In the genomic region with DNA sequence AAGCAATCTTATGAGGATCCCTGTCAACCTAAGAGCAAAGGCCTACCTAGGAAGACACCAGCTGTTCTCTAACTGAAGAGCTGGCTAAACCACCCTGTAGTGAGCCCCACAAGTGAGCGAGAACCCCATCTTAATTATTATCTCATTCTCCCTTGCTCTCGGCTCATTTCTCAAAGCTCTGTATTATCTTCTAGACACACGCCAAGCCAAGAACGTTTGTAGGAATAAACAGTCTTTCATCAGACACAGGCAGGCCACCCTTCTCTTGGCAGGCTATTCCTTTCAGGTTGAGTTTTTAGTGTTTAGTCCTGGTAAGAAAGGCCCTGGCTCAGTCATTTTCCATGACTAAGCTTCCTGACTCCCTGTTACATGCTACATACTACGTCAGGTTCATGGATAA, we compare ENCODE assay signal across 29 mouse cellular contexts.
DNase-seq lines count a peak whose midpoint lies in the region; ATAC-seq lines count a peak whose summit lies in the region.
"Had no signal": no experiment of that assay in that cellular context is flagged by ENCODE, and none has a peak within 500 bp of the region (broad histone marks: within the 10 kb centered on the region; RNA-seq: fewer than 3 reads in every experiment).

No protein-coding gene starts in this region.

- peak; percentile 24; the same call in 1 of the 2 replicates for ATAC-seq in liver, embryonic 12.5 days
- no peak for ATAC-seq in liver, embryonic 11.5 days (replicated peaks; ENCODE audit: low FRiP score)
- ATAC-seq in common myeloid progenitor, adult 5-6 weeks (replicated peaks; ENCODE audit: low read depth, poor library complexity, severe bottlenecking), result peak; percentile 50; the same call in 1 of the 2 replicates
- peak; percentile 85 for ATAC-seq in megakaryocyte-erythroid progenitor cell, adult 5-6 weeks (replicated peaks; ENCODE audit: low FRiP score, low TSS enrichment, poor library complexity, severe bottlenecking)
- no peak for ATAC-seq in inflammation-experienced regulatory T-cells, adult 6 months
- ATAC-seq: activated CD4-positive, CD25-positive, alpha-beta regulatory T cell, adult 4 months; CD4-positive, CD25-positive, alpha-beta regulatory T cell, adult 4 months; forebrain, embryonic 14.5 days; forebrain, embryonic 16.5 days; Patski had no signal

- H3K36me3 ChIP-seq in liver, embryonic 12.5 days, result no peaks in the 10 kb centered on the region
- H3K36me3 ChIP-seq in liver, embryonic 11.5 days (ENCODE audit: control insufficient read depth, insufficient read depth, low read length), result no peaks in the 10 kb centered on the region
- H3K36me3 ChIP-seq: embryonic facial prominence, embryonic 13.5 days; embryonic facial prominence, embryonic 15.5 days; forebrain, embryonic 10.5 days; forebrain, embryonic 12.5 days had no signal

- intact Hi-C loops in heart, postnatal 36 days (cut with DNase I), result no loop called here

- no peaks in the 10 kb centered on the region for H3K27me3 ChIP-seq in liver, embryonic 12.5 days (replicated peaks)
- H3K27me3 ChIP-seq in liver, embryonic 11.5 days (replicated peaks; ENCODE audit: control insufficient read depth, insufficient read depth, low read length), result no peaks in the 10 kb centered on the region
- H3K27me3 ChIP-seq: CH12.LX; embryonic facial prominence, embryonic 13.5 days; embryonic facial prominence, embryonic 15.5 days; forebrain, embryonic 12.5 days; Patski had no signal

- no peaks in the 10 kb centered on the region for H3K9me3 ChIP-seq in liver, embryonic 12.5 days (replicated peaks)
- H3K9me3 ChIP-seq in liver, embryonic 11.5 days (ENCODE audit: control insufficient read depth, low read length), result no peaks in the 10 kb centered on the region
- H3K9me3 ChIP-seq: embryonic facial prominence, embryonic 13.5 days; embryonic facial prominence, embryonic 15.5 days; forebrain, embryonic 10.5 days; forebrain, embryonic 12.5 days; G1E had no signal

- H3K4me1 ChIP-seq in liver, embryonic 12.5 days, result no peaks in the 10 kb centered on the region
- no peaks in the 10 kb centered on the region; the same call in 1 of the 2 replicates for H3K4me1 ChIP-seq in liver, embryonic 11.5 days (replicated peaks; ENCODE audit: control insufficient read depth, insufficient read depth, low read length)

- no peak overlapping the region for H3K9ac ChIP-seq in liver, embryonic 12.5 days
- no peak overlapping the region for H3K9ac ChIP-seq in liver, embryonic 11.5 days (ENCODE audit: low read depth, low read length)
- H3K9ac ChIP-seq: embryonic facial prominence, embryonic 13.5 days; embryonic facial prominence, embryonic 15.5 days; forebrain, embryonic 12.5 days had no signal

- no peak overlapping the region for H3K4me2 ChIP-seq in liver, embryonic 12.5 days
- no peak overlapping the region for H3K4me2 ChIP-seq in liver, embryonic 11.5 days
- H3K4me2 ChIP-seq: embryonic facial prominence, embryonic 13.5 days; embryonic facial prominence, embryonic 15.5 days; forebrain, embryonic 12.5 days had no signal

- no peak overlapping the region for H3K27ac ChIP-seq in liver, embryonic 12.5 days
- no peak overlapping the region for H3K27ac ChIP-seq in liver, embryonic 11.5 days (ENCODE audit: low read depth, low read length)
- H3K27ac ChIP-seq: embryonic facial prominence, embryonic 13.5 days; embryonic facial prominence, embryonic 15.5 days; forebrain, embryonic 10.5 days; forebrain, embryonic 12.5 days had no signal

- no peak overlapping the region for H3K4me3 ChIP-seq in liver, embryonic 12.5 days
- H3K4me3 ChIP-seq in liver, embryonic 11.5 days (ENCODE audit: low read depth, low read length), result no peak overlapping the region
- H3K4me3 ChIP-seq: embryonic facial prominence, embryonic 13.5 days; embryonic facial prominence, embryonic 15.5 days; erythroblast, embryonic 14.5 days; forebrain, embryonic 10.5 days; forebrain, embryonic 12.5 days had no signal

- DNase-seq in liver, embryonic 11.5 days (ENCODE audit: low spot score), result no peak
- peak; percentile 17 for DNase-seq in c-Kit-positive CD71-positive TER-119-negative erythroid progenitor cells, embryonic 14.5 days (ENCODE audit: low read depth)
- no peak for DNase-seq in heart, postnatal 36 days
- DNase-seq: adrenal gland, adult 8-10 months; adrenal gland, postnatal 14 days; adrenal gland, postnatal 36 days; B cell, adult 2 months; cerebellum, adult 11 months; cerebellum, adult 18-20 months; cerebellum, adult 9-10 months; cerebellum, postnatal 10 days; cerebellum, postnatal 25 days; embryo, embryonic 11 days had no signal

- WGBS in liver, embryonic 12.5 days (ENCODE audit: insufficient replicate concordance), result 44% methylated on average over 5 of the region's 5 CpGs
- 65% methylated on average over 5 of the region's 5 CpGs for WGBS in liver, embryonic 11.5 days

Comparison
In these comparisons a context has a peak if more than half of its experiments do, and no peak if none do; other contexts are left out.
1. ATAC-seq: peak in liver, embryonic 12.5 days (single experiment), common myeloid progenitor, adult 5-6 weeks (single experiment) and megakaryocyte-erythroid progenitor cell, adult 5-6 weeks (single experiment); none in liver, embryonic 11.5 days (single experiment) and inflammation-experienced regulatory T-cells, adult 6 months (single experiment).